Mouse (Mus musculus) hindbrain, embryonic 11.5 days (tissue): ENCODE results near the gene Tmbim4. TPM values are rescaled to one million over a fixed set of nuclear protein-coding genes. Genes with fewer than 3 reads are reported as not detected.

Experiments used
- ATAC-seq: fragments of 200-750 bp; cut with Nextera tagmentation; 2 replicates; pipeline ENCODE4 v1.8.0; 2017; ENCODE audit warnings: mild to moderate bottlenecking, moderate TSS enrichment, moderate library complexity; ENCODE audit not compliant: low FRiP score
- DNase-seq: peaks from one replicate; pipeline ENCODE4 v3.0.0-alpha.2; 2015; ENCODE audit warnings: low spot score
- H3K27ac ChIP-seq: fragments of 300-500 bp; sonication (generic); 2 replicates; pipeline ENCODE4 v1.5.1; 2014; ENCODE audit warnings: mild to moderate bottlenecking, low read depth, low read length
- H3K27me3 ChIP-seq: fragments of 300-500 bp; sonication (generic); 2 replicates; pipeline ENCODE4 v1.6.1; 2014; ENCODE audit warnings: mild to moderate bottlenecking, low read length, moderate library complexity, mixed read lengths; ENCODE audit not compliant: control insufficient read depth, insufficient read depth
- H3K36me3 ChIP-seq: fragments of 300-500 bp; sonication (generic); 2 replicates; pipeline ENCODE4 v1.6.1; 2014; ENCODE audit warnings: mild to moderate bottlenecking, low read length, moderate library complexity, mixed read lengths; ENCODE audit not compliant: control insufficient read depth, insufficient read depth
- H3K4me1 ChIP-seq: fragments of 300-500 bp; sonication (generic); replicated peaks from 2 replicates; pipeline ENCODE4 v1.6.1; 2014; ENCODE audit warnings: low read length, mixed read lengths; ENCODE audit not compliant: control insufficient read depth, insufficient read depth
- H3K4me2 ChIP-seq: fragments of 300-500 bp; sonication (generic); replicated peaks from 2 replicates; pipeline ENCODE4 v1.6.1; 2014; ENCODE audit warnings: mild to moderate bottlenecking, low read depth, low read length
- H3K4me3 ChIP-seq: fragments of 300-500 bp; sonication (generic); 2 replicates; pipeline ENCODE4 v1.5.1; 2014; ENCODE audit warnings: low read depth, low read length
- H3K9ac ChIP-seq: fragments of 300-500 bp; sonication (generic); 2 replicates; pipeline ENCODE4 v1.6.1; 2014; ENCODE audit warnings: low read depth, low read length
- H3K9me3 ChIP-seq: fragments of 300-500 bp; sonication (generic); 2 replicates; pipeline ENCODE4 v1.6.1; 2016; ENCODE audit warnings: low read length; ENCODE audit not compliant: control insufficient read depth
- WGBS: fragments of 180-500 bp; shearing (Covaris S2); extraction: QIAGEN DNeasy Blood & Tissue Kit; methylation state at CpG from one replicate; pipeline ENCODE4 v1.1.7; 2014; 5-methylcytosine and 5-hydroxymethylcytosine counted together
- polyA plus RNA-seq: library from polyadenylated mRNA; unstranded; fragments of >200 nt; fragmentation: Nextera tagmentation; extraction: Ambion mirVana; gene quantifications from 2 replicates; pipeline ENCODE4 v1.2.1, GENCODE M21; 2014

The Tmbim4 gene
- polyA plus RNA-seq: 93.8 and 94.4 TPM in 2 replicates

- DNase-seq (peak; percentile 64), ATAC-seq (peak; percentile 75)
- Histone ChIP-seq H3K4me2 (peak within 1 kb of the TSS; percentile 89), H3K4me3 (peak within 1 kb of the TSS; percentile 51), H3K36me3 (no peaks in the 10 kb centered on the region), H3K4me1 (no peaks in the 10 kb centered on the region), H3K9me3 (no peaks in the 10 kb centered on the region), H3K27ac (no peak within 1 kb of the TSS), H3K27me3 (peaks cover 5% of the 10 kb centered on the region), H3K9ac (peak within 1 kb of the TSS; percentile 47)
- 1% methylated on average over 65 of the region's 65 CpGs for WGBS
Measured at GRCm38 (mm10) chr10:120201131-120201921, at the start of gene Tmbim4. Tmbim4 (plus strand) TSS chr10:120201590.

DNA sequence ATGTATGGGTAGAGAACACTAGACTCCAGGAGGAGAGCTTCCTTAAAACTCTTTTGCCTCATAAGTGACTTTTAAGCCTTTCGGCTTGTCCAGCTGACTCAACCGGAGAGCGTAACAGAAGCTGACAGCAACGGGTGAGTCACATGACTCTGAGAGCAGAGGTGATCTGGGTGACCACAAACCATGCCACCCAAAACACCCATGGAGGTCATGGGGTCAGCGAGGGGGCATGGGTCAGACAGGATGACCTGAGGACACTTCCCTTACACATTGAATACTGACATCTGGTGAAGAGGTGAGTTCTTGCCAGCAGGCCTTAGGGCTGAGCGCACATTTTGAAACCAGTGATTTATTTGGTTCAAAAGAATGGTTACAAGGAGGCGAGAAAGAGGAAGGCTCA lies 49.7 kb upstream of the Tmbim4 start:
- H3K4me3 ChIP-seq: no peak overlapping the region
- ATAC-seq (no peak), DNase-seq (no peak)
- H3K27me3 ChIP-seq: no peaks in the 10 kb centered on the region
- 87% methylated on average over 7 of the region's 7 CpGs for WGBS
- H3K36me3 ChIP-seq: no peaks in the 10 kb centered on the region
- H3K27ac ChIP-seq: no peak overlapping the region
- H3K4me2 ChIP-seq: no peak overlapping the region
- H3K9me3 ChIP-seq: no peaks in the 10 kb centered on the region
- no peak overlapping the region for H3K9ac ChIP-seq
- H3K4me1 ChIP-seq: no peaks in the 10 kb centered on the region

DNA sequence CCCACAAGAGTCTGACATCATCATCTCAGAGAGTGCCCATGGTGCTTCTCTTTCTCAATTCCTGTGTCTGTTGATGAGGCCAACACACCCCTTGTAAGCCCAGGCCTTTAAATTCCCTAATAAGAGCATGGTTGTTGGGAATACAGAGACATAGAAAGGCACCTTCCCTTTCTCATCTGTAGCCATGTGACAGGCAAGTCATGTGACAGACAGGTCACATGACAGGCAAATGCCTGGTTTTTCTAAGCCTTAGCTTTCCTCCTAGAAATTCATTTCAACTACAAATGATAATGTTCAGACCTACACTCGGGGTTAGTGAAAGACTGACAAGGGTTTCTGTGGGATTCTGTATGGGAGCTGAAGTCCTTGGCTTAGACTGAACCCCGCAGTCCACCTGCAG lies 47.5 kb upstream of the Tmbim4 start:
- Histone ChIP-seq H3K27ac (no peak overlapping the region), H3K4me3 (no peak overlapping the region), H3K4me2 (no peak overlapping the region), H3K9me3 (no peaks in the 10 kb centered on the region), H3K36me3 (no peaks in the 10 kb centered on the region), H3K9ac (no peak overlapping the region), H3K27me3 (no peaks in the 10 kb centered on the region), H3K4me1 (no peaks in the 10 kb centered on the region)
- DNase-seq (no peak), ATAC-seq (no peak)
- 88% methylated on average over 2 of the region's 2 CpGs for WGBS

DNA sequence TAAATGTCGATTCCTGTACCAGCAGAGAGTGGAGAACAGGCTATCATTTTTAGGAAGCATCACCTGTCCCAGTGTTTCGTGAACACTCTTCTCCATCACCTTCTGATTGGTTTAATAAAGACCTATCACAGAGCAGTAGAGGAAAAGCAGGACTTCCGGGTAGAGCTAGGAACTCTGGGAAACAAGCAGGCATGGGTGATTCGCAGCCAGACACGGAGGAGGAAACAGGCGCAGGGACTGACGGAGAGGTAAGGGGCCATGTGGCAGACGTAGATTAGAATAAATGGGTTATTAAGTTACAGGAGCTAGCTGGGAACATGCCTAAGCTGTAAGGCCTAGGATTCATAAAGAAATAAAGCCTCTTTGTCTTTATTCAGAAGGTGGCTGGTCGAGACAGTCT lies 40.9 kb upstream of the Tmbim4 start:
- H3K36me3 ChIP-seq: no peaks in the 10 kb centered on the region
- no peaks in the 10 kb centered on the region for H3K9me3 ChIP-seq
- DNase-seq (no peak), ATAC-seq (no peak)
- H3K4me1 ChIP-seq: no peaks in the 10 kb centered on the region
- no peaks in the 10 kb centered on the region for H3K27me3 ChIP-seq
- H3K4me2 ChIP-seq: no peak overlapping the region
- H3K9ac ChIP-seq: no peak overlapping the region
- H3K4me3 ChIP-seq: no peak overlapping the region
- 90% methylated on average over 9 of the region's 9 CpGs for WGBS
- no peak overlapping the region for H3K27ac ChIP-seq

DNA sequence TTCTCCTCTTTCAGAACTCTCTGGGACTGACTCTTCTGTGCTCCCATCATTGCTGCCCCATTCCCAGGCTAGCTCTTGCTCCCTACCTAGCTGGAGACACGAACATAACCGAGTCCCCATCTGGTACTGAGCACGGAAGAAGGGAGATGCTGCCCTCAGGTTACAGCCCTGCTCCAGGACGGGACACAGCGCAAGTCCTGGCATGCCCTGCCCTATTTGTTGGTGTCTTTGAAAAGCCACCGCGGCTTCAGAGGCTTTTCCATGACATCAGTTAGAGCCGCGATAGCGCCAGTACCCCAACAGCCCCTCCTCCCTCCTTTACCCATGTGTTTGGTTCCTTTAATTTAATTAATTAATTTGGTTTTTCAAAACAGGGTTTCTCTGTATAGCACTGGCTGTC lies 38.5 kb upstream of the Tmbim4 start:
- DNase-seq: no peak
- H3K27ac ChIP-seq: no peak overlapping the region
- no peak overlapping the region for H3K4me3 ChIP-seq
- no peak for ATAC-seq
- 87% methylated on average over 10 of the region's 10 CpGs for WGBS
- no peaks in the 10 kb centered on the region for H3K9me3 ChIP-seq
- H3K4me1 ChIP-seq: no peaks in the 10 kb centered on the region
- H3K4me2 ChIP-seq: no peak overlapping the region
- no peaks in the 10 kb centered on the region for H3K36me3 ChIP-seq
- H3K27me3 ChIP-seq: no peaks in the 10 kb centered on the region
- H3K9ac ChIP-seq: no peak overlapping the region

DNA sequence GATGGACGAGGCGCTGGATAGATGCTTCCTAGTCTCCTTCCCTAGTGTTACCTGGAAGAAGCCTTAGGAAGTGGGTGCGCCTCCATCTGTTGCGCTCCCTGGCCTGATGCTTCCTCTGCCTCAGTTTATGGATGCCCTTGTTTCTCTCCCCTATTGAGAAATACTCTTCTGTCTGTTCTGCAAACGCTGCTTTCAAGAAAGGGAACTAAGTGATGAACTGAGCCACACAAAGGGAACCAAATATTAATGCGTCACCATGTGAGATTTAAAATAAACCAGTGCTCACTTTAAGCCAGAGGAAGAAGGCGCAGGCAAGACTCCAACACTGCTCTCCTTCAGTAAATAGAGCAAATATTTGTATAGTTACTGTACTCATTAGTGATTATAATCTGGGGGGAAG lies 37.9 kb upstream of the Tmbim4 start:
- WGBS: 92% methylated on average over 7 of the region's 7 CpGs
- H3K9me3 ChIP-seq: no peaks in the 10 kb centered on the region
- no peak overlapping the region for H3K27ac ChIP-seq
- H3K4me1 ChIP-seq: no peaks in the 10 kb centered on the region
- no peaks in the 10 kb centered on the region for H3K27me3 ChIP-seq
- no peak overlapping the region for H3K9ac ChIP-seq
- no peak overlapping the region for H3K4me2 ChIP-seq
- no peaks in the 10 kb centered on the region for H3K36me3 ChIP-seq
- DNase-seq (no peak), ATAC-seq (no peak)
- no peak overlapping the region for H3K4me3 ChIP-seq

- H3K4me3 ChIP-seq: no peak overlapping the region
- no peaks in the 10 kb centered on the region for H3K27me3 ChIP-seq
- H3K4me2 ChIP-seq: no peak overlapping the region
- no peak overlapping the region for H3K27ac ChIP-seq
- no peaks in the 10 kb centered on the region for H3K9me3 ChIP-seq
- H3K9ac ChIP-seq: no peak overlapping the region
- 86% methylated on average over 19 of the region's 19 CpGs for WGBS
- no peaks in the 10 kb centered on the region for H3K4me1 ChIP-seq
- ATAC-seq: no peak
- H3K36me3 ChIP-seq: no peaks in the 10 kb centered on the region
- no peak for DNase-seq
Measured at GRCm38 (mm10) chr10:120164931-120165792, 36.2 kb upstream of the Tmbim4 start.

DNA sequence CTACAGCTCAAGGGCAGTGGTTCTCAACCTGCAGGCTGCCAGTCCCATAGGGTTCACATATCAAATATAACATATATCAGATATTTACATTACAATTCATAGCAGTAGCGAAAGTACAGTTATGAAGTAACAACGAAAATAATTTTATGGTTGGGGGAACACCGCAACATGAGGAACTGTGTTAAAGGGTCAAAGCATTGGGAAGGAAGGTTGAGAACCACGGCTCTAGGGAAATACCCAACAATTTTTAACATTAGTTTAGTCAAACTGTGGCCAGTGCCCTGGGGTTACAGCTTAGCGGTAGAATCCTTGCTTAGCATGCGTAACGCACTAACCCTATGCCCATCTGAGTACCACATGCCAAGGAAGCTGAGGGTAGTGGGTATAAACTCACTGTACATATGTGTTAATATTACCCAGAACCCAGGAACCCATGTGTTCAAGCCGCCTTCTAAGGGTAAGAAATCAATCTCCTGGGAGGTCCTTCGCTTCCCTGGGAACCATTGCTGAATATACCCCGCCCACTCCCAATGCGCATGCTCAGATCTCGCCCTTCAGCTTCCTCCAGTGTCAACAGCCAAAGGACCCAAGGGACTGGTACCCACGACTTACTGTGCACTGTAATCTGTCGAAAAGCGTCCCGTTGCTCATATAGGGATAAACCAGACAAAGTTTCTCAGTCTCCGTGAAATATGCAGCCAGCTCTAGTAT lies 35.4 kb upstream of the Tmbim4 start:
- no peak overlapping the region for H3K4me2 ChIP-seq
- no peak overlapping the region for H3K27ac ChIP-seq
- no peaks in the 10 kb centered on the region for H3K4me1 ChIP-seq
- 90% methylated on average over 17 of the region's 17 CpGs for WGBS
- H3K36me3 ChIP-seq: no peaks in the 10 kb centered on the region
- ATAC-seq (no peak), DNase-seq (no peak)
- H3K4me3 ChIP-seq: no peak overlapping the region
- no peaks in the 10 kb centered on the region for H3K27me3 ChIP-seq
- no peak overlapping the region for H3K9ac ChIP-seq
- H3K9me3 ChIP-seq: no peaks in the 10 kb centered on the region
